Mouse (Mus musculus) T-cell, adult 2 months (primary cell): ENCODE results near the gene Ift140.
A peak's percentile ranks its signal among the peaks of the same experiment; 100 is the strongest.

Experiments used
- DNase-seq: peaks from one replicate; pipeline ENCODE4 v3.0.0; 2022; ENCODE audit warnings: low spot score

Gene Ift140

GRCm38 (mm10) chr17:25077771-25078372, 62.0 kb downstream of the Ift140 start:
- no peak for DNase-seq

DNA sequence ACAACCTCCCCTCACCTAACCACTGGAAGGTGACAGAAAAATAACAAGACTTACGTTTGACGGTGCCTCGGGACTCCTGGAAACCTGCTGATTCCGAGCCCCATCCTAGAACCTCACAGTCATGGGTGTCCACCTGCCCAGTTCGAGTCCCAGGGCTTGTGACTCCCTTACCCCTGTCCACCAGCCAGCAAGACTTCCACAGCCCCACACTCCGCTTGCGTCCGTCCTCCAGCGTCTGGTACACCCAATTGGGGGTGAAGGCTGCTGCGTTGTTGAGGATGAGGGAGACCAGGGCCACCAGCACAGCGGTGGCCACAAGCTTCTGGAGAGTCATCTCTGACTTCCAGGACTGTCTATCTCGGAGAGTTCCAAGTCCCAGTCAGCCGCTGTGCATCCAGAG, 64.3 kb downstream of the Ift140 start:
- no peak for DNase-seq

GRCm38 (mm10) chr17:25080960-25081381, 65.1 kb downstream of the Ift140 start:
- DNase-seq, result no peak

- no peak for DNase-seq
These were observed 66.4 kb downstream of the Ift140 start for GRCm38 (mm10) chr17:25082081-25082847.

DNA sequence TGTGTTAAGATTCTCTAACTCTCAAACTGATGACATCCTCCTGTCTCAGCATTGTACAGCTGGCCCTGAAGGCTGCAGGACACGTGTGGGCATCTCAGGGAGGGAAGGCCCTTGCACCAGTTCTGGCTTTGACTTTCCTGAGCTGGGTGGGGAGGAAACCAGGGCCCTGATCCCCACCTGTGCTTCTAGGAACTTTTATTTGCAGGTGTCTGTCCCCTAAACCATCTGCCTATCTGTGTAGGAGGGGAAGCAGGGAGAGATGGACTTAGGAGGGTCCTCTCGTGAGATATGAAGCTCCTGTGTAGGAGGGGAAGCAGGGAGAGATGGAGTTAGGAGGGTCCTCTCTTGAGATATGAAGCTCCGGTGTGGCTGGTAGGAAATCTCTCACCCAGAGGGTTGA, 67.0 kb downstream of the Ift140 start:
- DNase-seq, result no peak

GRCm38 (mm10) chr17:25083444-25083931, 67.6 kb downstream of the Ift140 start, which contains the start of gene Tmem204:
Gene Tmem204, minus strand, starts transcription at chr17:25083591.
- DNase-seq, result no peak

GRCm38 (mm10) chr17:25084835-25085385, 69.0 kb downstream of the Ift140 start:
- DNase-seq, result no peak

- DNase-seq, result no peak
These were observed 70.8 kb downstream of the Ift140 start for GRCm38 (mm10) chr17:25086724-25087123.

GRCm38 (mm10) chr17:25089158-25089557, 73.3 kb downstream of the Ift140 start:
- DNase-seq, result no peak

- no peak for DNase-seq
These were observed 74.6 kb downstream of the Ift140 start for GRCm38 (mm10) chr17:25090450-25090849.

GRCm38 (mm10) chr17:25096221-25096620, 80.3 kb downstream of the Ift140 start:
- no peak for DNase-seq

DNA sequence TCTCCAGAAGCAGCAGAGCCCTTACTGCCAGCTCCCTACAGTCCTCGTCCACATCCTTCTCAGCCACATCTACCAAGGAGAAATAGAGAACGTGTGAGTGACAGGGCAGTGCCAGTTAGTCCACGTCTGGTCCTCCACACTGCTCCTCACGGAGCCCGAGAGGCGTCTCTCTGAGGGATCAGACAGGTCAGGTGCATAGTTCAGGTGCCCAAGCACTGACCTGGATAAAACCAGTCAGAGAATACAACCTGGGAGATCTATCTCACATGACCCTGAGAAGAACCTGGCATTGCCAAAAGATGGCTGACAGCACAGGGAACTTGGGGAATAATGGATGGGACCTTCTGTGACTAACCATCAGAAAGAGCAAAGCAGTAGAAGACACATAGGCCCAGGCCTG, 84.2 kb downstream of the Ift140 start:
- DNase-seq, result no peak

DNA sequence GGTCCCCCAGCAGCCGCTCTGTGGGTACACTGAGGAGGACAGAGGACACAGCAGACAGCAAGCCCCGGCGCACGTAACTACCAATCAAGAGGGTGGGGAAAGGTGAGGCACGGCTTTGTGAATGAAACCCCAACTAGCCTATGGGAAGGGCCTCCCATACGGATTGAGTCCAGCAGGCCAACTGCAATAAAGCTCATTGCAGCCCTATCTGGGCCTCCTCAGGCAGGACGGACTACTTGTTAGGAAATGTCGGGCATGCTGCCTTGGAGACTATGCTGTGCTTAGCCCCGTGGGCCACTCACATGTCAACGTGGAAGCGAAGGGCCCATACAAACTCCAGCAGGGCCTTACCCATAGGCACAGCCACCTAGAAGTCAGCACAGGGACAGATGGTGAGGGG, 85.5 kb downstream of the Ift140 start:
- DNase-seq, result no peak

DNA sequence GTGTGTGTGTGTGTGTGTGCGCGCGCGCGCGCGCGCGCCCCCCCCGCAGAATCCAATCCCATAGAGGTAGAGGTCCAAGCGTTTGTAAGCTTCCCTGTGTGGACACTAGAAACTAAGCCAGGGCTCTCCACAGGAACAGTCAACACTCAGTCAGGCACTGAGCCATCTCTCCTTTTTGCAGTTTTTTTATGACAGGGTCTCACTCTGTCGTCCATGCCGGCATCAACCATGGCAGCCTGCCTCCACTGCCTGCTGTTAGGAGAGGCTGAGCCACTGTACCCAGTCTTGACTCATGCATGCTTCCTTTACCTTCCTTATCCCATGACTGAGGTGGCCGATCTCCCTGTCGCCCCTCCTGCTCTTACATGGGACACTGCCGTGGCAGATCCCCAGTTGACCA, 91.9 kb downstream of the Ift140 start:
- no peak for DNase-seq

DNA sequence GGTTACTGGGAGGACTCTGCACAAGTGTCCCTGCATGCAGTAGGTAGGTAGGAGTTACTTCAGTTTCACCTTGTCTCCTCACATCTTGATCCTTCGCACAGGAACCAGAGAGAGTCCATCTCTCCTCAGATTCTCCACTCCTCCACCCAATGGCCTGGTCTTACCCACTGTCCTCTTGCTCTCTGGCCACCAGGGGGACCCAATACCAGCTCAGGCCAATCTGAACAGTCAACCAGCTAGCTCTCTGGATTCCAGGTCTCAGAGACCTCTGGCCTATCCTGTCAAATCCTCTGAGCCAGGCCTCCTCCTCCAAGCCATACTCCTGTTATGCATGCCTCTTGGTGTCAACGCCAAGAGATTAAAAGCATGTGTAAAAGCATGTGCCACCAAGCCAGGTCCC, 93.7 kb downstream of the Ift140 start:
- no peak for DNase-seq

GRCm38 (mm10) chr17:25110590-25110989, 94.7 kb downstream of the Ift140 start:
- DNase-seq, result no peak

DNA sequence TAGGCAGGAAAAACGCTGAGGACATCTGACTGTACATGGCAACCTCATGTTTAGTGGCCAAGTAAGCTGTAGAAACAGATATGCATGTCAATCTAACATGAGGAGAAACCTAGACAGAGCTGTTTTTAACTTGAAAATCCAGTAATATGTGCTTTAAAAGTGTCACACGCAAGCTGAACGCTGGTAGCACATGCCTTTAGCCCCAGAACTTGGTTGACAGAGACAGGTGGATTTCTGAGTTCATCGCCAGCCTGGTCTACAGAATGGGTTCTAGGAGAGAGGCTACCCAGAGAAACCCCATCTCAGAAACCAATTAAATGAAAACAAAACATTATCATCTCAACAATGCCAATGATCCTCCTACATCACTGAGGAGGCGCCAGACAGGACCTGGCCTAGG, 95.3 kb downstream of the Ift140 start:
- no peak for DNase-seq

DNA sequence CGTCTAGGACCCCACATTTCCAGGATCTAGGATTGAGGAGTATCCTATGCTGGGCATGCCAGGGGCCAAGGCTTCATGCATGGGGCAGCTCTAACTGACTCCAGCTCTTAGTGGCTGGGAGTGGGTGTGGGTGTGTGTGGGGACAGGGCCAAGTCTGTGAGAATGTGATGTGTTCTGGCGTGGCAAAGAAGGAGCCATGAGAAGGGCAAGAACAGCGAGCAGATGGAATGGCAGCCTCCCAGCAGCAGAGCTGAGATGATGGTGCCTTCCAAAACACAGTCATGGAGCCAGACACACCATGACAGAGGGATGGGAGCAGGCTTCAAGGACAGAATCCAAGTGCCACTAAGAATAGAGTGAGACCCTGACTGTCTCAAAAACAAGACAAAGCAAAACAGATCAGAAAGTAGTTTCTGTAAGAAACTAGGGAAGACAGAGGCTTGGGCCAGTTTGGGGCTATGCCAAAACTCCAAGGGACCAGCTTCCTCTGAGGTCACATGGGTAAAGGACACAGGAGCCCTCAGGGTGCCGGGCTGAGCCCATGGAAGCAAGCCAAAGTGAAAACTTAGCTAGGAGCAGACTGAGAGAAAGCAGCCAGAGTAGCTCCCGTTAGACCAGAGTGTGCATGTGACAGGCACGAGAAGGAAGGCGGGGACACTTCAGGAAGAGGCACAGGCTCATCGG, 96.0 kb downstream of the Ift140 start:
- DNase-seq, result no peak

GRCm38 (mm10) chr17:25112423-25112810, 96.5 kb downstream of the Ift140 start:
- DNase-seq, result no peak

- no peak for DNase-seq
These were observed 99.2 kb downstream of the Ift140 start for GRCm38 (mm10) chr17:25114908-25115645.

GRCm38 (mm10) chr17:25115664-25116432, 100.0 kb downstream of the Ift140 start, which contains the start of gene Telo2:
Gene Telo2, minus strand, starts transcription at chr17:25115967.
- peak; percentile 88 for DNase-seq
